Mouse (Mus musculus): ENCODE measurements at regions not wholly inside any gene's neighbourhood (a gene's known extent, or its start where the extent isn't known, plus 50 kb on each side); places are given as distances from the start of the nearest gene placed in this dataset.

DNA sequence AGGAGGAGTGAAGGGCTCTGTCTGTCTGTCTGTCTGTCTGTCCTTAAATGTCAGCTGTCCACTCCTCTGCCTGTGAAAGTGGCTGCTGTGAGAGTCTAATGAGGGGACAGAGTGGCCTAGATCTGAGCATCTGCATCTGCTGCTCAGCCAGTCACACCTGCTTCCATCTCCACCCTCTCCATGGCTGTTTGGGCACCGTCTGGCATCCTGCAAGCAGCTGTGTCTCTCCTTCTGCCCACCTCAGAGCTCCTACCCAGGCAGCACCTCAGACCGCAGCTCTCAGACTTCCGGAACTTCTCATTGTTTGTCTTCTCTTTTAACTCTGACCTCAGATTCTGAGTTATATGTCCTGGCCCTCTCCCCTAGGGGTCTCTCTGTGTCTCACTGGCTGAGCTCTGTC is 159.2 kb downstream of the Gm26897 start:
- TF ChIP-seq POLR2A (IDR thresholded peaks at IDR 0.05; ENCODE audit: borderline replicate concordance, extremely low read depth, insufficient read depth, insufficient read length), result no peak
- H3K27me3 ChIP-seq (ENCODE audit: control insufficient read depth, insufficient read depth, low read length), result no peaks in the 10 kb centered on the region

DNA sequence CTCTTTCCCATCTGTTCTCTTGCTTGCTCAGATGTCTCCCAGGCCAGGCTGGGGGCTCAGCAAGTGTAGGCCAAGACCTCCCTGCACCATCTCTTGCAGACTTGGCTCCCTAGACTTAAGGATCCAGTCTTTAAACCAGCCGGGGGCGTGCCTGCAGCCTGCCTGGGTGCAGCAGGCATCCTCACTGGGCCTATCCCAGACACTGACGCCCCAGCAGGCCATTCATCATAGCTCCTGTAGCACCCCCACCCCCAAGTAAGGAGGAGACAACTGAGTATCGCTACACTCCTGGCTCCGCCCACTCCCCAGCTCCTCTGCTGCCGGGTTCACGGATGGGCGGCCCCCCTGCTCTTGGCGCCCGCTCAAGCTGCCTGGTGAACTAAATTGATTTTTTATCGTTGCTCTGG is 160.2 kb downstream of the Gm26897 start:
- no peak overlapping the region for H3K9ac ChIP-seq (ENCODE audit: low read depth, low read length, severe bottlenecking)
- H3K27ac ChIP-seq (replicated peaks; ENCODE audit: low read depth, low read length), result peak overlapping the region; percentile 1
- peak overlapping the region; percentile 15; the same call in 1 of the 2 replicates for H3K4me3 ChIP-seq (replicated peaks; ENCODE audit: low read length)
- under 1% methylated on average over 11 of the region's 11 CpGs for WGBS
- H3K4me1 ChIP-seq (ENCODE audit: control insufficient read depth, insufficient read depth, low read length), result peaks cover 53% of the 10 kb centered on the region
- TF ChIP-seq POLR2A (IDR thresholded peaks at IDR 0.05; ENCODE audit: borderline replicate concordance, extremely low read depth, insufficient read depth, insufficient read length), result no peak
- no peaks in the 10 kb centered on the region for H3K9me3 ChIP-seq (ENCODE audit: control insufficient read depth, low read length)
- no peaks in the 10 kb centered on the region for H3K36me3 ChIP-seq (ENCODE audit: control insufficient read depth, insufficient read depth, low read length)
- no peaks in the 10 kb centered on the region; the same call in 1 of the 2 replicates for H3K27me3 ChIP-seq (ENCODE audit: control insufficient read depth, insufficient read depth, low read length)
- peak; percentile 82 for ATAC-seq (ENCODE audit: low FRiP score, low read depth)
- peak; percentile 95 for DNase-seq (ENCODE audit: low spot score)
- peak overlapping the region; percentile 42 for H3K4me2 ChIP-seq (replicated peaks; ENCODE audit: low read depth, low read length, severe bottlenecking)

More for the DNA sequence above, 159.2 kb downstream of the Gm26897 start:
- Histone ChIP-seq H3K9me3 (ENCODE audit: control insufficient read depth, low read length) (no peaks in the 10 kb centered on the region), H3K4me3 (replicated peaks; ENCODE audit: low read length) (no peak overlapping the region), H3K9ac (ENCODE audit: low read depth, low read length, severe bottlenecking) (no peak overlapping the region), H3K36me3 (ENCODE audit: control insufficient read depth, insufficient read depth, low read length) (no peaks in the 10 kb centered on the region), H3K4me1 (ENCODE audit: control insufficient read depth, insufficient read depth, low read length) (peaks cover 54% of the 10 kb centered on the region), H3K4me2 (replicated peaks; ENCODE audit: low read depth, low read length, severe bottlenecking) (no peak overlapping the region), H3K27ac (replicated peaks; ENCODE audit: low read depth, low read length) (peak overlapping the region; percentile 1; the same call in 1 of the 2 replicates)
- no peak for DNase-seq (ENCODE audit: low spot score)
- 61% methylated on average over 3 of the region's 3 CpGs for WGBS
- no peak for ATAC-seq (ENCODE audit: low FRiP score, low read depth)

DNA sequence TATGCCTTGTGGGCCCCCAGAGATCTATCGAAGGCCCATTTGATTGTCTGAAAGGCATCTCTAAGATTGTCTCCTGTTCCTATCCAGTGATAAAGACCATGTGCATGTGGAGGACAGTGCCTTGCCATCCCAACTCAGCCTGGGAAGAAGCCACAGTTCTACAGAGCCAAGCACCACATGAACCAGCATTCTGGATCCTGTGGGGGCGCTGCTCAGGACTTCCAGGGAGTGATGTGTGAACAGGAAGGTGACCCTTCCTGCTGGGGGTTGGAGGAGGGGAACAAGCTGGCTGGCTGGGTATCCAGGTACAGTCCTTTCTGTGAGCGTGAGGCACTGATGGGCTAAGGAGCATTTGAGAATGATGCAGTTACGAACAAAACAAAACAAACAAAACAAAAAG is 163.8 kb downstream of the Gm26897 start:
- WGBS, result 64% methylated on average over 4 of the region's 4 CpGs
- no peak overlapping the region for H3K9ac ChIP-seq (ENCODE audit: low read depth, low read length, severe bottlenecking)
- no peak overlapping the region for H3K27ac ChIP-seq (replicated peaks; ENCODE audit: low read depth, low read length)
- no peak for TF ChIP-seq POLR2A (IDR thresholded peaks at IDR 0.05; ENCODE audit: borderline replicate concordance, extremely low read depth, insufficient read depth, insufficient read length)
- no peak overlapping the region for H3K4me2 ChIP-seq (replicated peaks; ENCODE audit: low read depth, low read length, severe bottlenecking)
- H3K4me1 ChIP-seq (ENCODE audit: control insufficient read depth, insufficient read depth, low read length), result peaks cover 23% of the 10 kb centered on the region
- ATAC-seq (ENCODE audit: low FRiP score, low read depth), result no peak
- H3K4me3 ChIP-seq (replicated peaks; ENCODE audit: low read length), result no peak overlapping the region
- no peak for DNase-seq (ENCODE audit: low spot score)
- no peaks in the 10 kb centered on the region; the same call in 1 of the 2 replicates for H3K27me3 ChIP-seq (ENCODE audit: control insufficient read depth, insufficient read depth, low read length)
- H3K36me3 ChIP-seq (ENCODE audit: control insufficient read depth, insufficient read depth, low read length), result no peaks in the 10 kb centered on the region
- no peaks in the 10 kb centered on the region for H3K9me3 ChIP-seq (ENCODE audit: control insufficient read depth, low read length)

DNA sequence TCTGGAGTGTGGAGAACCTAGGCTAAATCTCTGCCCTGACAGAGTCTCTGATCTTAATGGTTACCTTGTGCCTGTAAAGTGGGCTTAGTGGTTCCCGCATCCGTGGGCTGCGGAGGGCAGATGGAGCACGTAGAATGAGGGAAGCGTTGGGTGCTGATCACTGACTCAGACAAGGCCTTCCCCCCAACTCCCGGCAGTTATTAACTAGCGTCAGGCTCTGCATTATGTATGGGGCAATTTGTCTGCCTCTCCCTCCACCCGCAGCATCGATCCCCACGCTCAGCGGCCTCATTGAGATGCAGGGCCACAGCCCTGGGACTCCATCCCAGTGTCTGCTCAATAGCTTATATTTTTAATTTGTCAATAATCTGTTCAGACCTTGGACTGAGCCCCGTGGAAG is 164.8 kb downstream of the Gm26897 start:
- no peak overlapping the region for H3K27ac ChIP-seq (replicated peaks; ENCODE audit: low read depth, low read length)
- no peak for ATAC-seq (ENCODE audit: low FRiP score, low read depth)
- no peak overlapping the region for H3K4me2 ChIP-seq (replicated peaks; ENCODE audit: low read depth, low read length, severe bottlenecking)
- H3K36me3 ChIP-seq (ENCODE audit: control insufficient read depth, insufficient read depth, low read length), result no peaks in the 10 kb centered on the region
- 53% methylated on average over 12 of the region's 12 CpGs for WGBS
- H3K4me3 ChIP-seq (replicated peaks; ENCODE audit: low read length), result no peak overlapping the region
- TF ChIP-seq POLR2A (IDR thresholded peaks at IDR 0.05; ENCODE audit: borderline replicate concordance, extremely low read depth, insufficient read depth, insufficient read length), result no peak
- no peaks in the 10 kb centered on the region; the same call in 1 of the 2 replicates for H3K27me3 ChIP-seq (ENCODE audit: control insufficient read depth, insufficient read depth, low read length)
- H3K9ac ChIP-seq (ENCODE audit: low read depth, low read length, severe bottlenecking), result no peak overlapping the region
- peaks cover 15% of the 10 kb centered on the region for H3K4me1 ChIP-seq (ENCODE audit: control insufficient read depth, insufficient read depth, low read length)
- DNase-seq (ENCODE audit: low spot score), result no peak
- no peaks in the 10 kb centered on the region for H3K9me3 ChIP-seq (ENCODE audit: control insufficient read depth, low read length)

DNA sequence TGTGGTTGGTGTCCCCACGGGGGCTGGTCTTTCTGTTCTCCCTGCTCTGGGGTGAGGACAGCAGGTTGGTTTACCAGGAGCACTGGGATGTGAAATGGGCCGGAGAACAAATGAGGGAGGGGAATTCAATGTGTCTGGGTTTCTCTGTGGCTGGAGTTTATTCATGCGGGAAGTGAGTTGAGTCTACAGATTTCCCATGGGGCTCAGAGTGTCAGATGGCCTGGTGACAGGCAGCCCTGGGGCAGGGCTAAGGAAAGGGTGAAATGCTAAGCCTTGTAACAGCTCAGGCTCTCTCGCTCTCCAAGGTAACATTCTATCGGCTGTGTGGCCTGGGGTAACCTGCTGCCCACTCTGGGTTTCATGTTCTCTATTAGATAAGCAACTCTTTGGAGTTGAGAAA is 167.5 kb downstream of the Gm26897 start:
- ATAC-seq (ENCODE audit: low FRiP score, low read depth) (no peak), DNase-seq (ENCODE audit: low spot score) (no peak)
- Histone ChIP-seq H3K9ac (ENCODE audit: low read depth, low read length, severe bottlenecking) (no peak overlapping the region), H3K27me3 (ENCODE audit: control insufficient read depth, insufficient read depth, low read length) (no peaks in the 10 kb centered on the region; the same call in 1 of the 2 replicates), H3K4me2 (replicated peaks; ENCODE audit: low read depth, low read length, severe bottlenecking) (no peak overlapping the region), H3K27ac (replicated peaks; ENCODE audit: low read depth, low read length) (no peak overlapping the region), H3K9me3 (ENCODE audit: control insufficient read depth, low read length) (no peaks in the 10 kb centered on the region), H3K4me3 (replicated peaks; ENCODE audit: low read length) (no peak overlapping the region), H3K36me3 (ENCODE audit: control insufficient read depth, insufficient read depth, low read length) (no peaks in the 10 kb centered on the region), H3K4me1 (ENCODE audit: control insufficient read depth, insufficient read depth, low read length) (0 out of 2 replicates have a peak, but pooled peaks cover 2% of the 10 kb centered on the region)
- TF ChIP-seq POLR2A (IDR thresholded peaks at IDR 0.05; ENCODE audit: borderline replicate concordance, extremely low read depth, insufficient read depth, insufficient read length), result no peak
- WGBS, result 69% methylated on average over 5 of the region's 5 CpGs

DNA sequence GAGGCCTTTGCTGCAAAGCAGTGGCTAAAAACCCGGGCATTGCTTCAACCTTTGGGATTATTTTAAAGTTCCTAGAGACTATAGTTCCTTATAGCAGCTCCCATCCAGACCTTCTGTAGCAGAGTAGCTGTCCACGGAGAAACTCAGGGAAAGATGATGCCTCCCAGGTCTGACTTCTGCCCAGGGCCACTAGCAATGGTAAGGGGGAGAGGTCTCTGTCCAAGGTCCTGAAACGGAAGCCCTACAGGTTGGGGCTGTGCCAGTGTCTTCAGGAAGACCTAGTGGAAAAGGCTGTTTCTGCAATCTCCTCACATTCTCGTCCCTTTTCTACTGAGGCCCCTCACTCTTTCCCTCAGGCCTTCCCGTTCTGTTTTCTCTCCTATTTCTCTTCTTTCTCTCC is 168.0 kb downstream of the Gm26897 start:
- no peak for TF ChIP-seq POLR2A (IDR thresholded peaks at IDR 0.05; ENCODE audit: borderline replicate concordance, extremely low read depth, insufficient read depth, insufficient read length)
- Histone ChIP-seq H3K4me2 (replicated peaks; ENCODE audit: low read depth, low read length, severe bottlenecking) (no peak overlapping the region), H3K4me3 (replicated peaks; ENCODE audit: low read length) (no peak overlapping the region), H3K36me3 (ENCODE audit: control insufficient read depth, insufficient read depth, low read length) (no peaks in the 10 kb centered on the region), H3K4me1 (ENCODE audit: control insufficient read depth, insufficient read depth, low read length) (0 out of 2 replicates have a peak, but pooled peaks cover 2% of the 10 kb centered on the region), H3K9me3 (ENCODE audit: control insufficient read depth, low read length) (no peaks in the 10 kb centered on the region), H3K27ac (replicated peaks; ENCODE audit: low read depth, low read length) (no peak overlapping the region), H3K27me3 (ENCODE audit: control insufficient read depth, insufficient read depth, low read length) (no peaks in the 10 kb centered on the region; the same call in 1 of the 2 replicates), H3K9ac (ENCODE audit: low read depth, low read length, severe bottlenecking) (no peak overlapping the region)
- ATAC-seq (ENCODE audit: low FRiP score, low read depth) (no peak), DNase-seq (ENCODE audit: low spot score) (peak; percentile 88)
- 17% methylated on average over 5 of the region's 5 CpGs for WGBS
